1 mouse cellular context compared by ENCODE assay signal in genomic region chr10:81636338-81636737, GRCm38 (mm10).
TF ChIP-seq lines count a peak whose summit lies in the region.

No protein-coding gene starts in this region.

TF ChIP-seq in MEL, 35 proteins besides CTCF, POLR2A, EP300 and RAD21 (continued from another document):
- TF ChIP-seq POLR2AphosphoS5 (IDR thresholded peaks at IDR 0.05; ENCODE audit: borderline replicate concordance, low read depth, low read length) (no peak), MEF2A (IDR thresholded peaks at IDR 0.05; ENCODE audit: extremely low read depth, insufficient replicate concordance, low read depth, low read length, poor library complexity, severe bottlenecking) (no peak), GATA1 (IDR thresholded peaks at IDR 0.05; ENCODE audit: low read depth, low read length) (no peak), SMC3 (IDR thresholded peaks at IDR 0.05; ENCODE audit: low read depth, low read length) (no peak), MAFK (IDR thresholded peaks at IDR 0.05; ENCODE audit: borderline replicate concordance, low read depth, low read length) (no peak), TCF12 (IDR thresholded peaks at IDR 0.05; ENCODE audit: low read depth, low read length) (no peak), TBP (IDR thresholded peaks at IDR 0.05; ENCODE audit: low read depth, low read length) (no peak), MYB (IDR thresholded peaks at IDR 0.05; ENCODE audit: low read depth, low read length) (no peak), TAL1 (IDR thresholded peaks at IDR 0.05; ENCODE audit: low read length) (no peak), CHD1 (IDR thresholded peaks at IDR 0.05; ENCODE audit: low read depth, low read length) (no peak)
TF ChIP-seq in MEL: peak in this region for 0.
